Mouse (Mus musculus): Measurements from ENCODE around the gene Ralgps1.
"Not testable (repeated sequence)": the region's sequence is repeated elsewhere in the genome, so short reads cannot be mapped to it uniquely, and the experiment has no call there.

Ralgps1 gene

DNA sequence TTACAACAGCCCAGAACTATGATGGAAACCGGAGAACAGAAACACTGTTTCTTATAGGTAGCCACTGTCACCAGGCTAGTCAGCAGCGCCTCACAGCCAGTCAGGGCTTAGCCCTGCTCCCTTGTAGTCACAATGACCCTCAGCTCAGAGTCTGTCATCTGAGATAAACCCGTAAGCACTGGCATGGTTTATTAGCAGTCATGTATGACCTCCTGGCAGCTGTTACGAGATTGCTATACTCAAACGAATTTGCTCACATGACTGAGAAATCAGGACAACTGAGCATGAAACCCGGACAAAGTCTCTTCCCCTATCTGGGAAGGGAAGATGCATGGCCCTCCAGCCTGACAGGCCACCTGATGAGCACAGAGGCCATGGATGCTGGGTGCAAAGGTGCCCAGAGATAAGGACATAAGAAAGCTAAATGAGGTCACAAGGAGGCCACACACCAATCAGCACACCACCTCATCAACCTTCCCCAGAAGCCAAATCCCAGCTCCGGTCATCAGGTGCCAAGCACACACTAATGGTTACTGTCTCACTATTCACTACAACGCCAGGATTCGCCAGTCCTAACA, 10.1 kb downstream of the Ralgps1 start:
- no peak for DNase-seq (ENCODE audit: low read depth, low spot score)

DNA sequence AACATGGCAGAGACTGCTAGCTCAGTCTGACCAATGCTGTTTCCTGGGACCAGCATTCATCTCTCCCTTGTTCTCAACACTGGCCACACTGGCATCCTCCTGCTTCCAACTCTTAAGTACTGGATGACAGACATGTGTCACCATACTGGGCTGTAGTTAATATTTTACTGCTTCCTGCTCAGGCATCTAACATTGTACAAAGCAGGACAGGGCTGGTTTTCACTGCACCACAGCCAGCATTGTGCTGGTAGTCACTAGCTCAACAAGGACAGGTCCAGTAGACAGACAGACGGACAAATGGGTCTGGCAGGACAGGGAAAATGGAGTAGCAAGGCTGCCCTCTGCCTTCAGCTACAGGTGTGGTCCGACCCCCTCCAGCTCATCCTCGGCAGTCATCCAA, 10.7 kb downstream of the Ralgps1 start:
- DNase-seq (ENCODE audit: low read depth, low spot score) = no peak

DNA sequence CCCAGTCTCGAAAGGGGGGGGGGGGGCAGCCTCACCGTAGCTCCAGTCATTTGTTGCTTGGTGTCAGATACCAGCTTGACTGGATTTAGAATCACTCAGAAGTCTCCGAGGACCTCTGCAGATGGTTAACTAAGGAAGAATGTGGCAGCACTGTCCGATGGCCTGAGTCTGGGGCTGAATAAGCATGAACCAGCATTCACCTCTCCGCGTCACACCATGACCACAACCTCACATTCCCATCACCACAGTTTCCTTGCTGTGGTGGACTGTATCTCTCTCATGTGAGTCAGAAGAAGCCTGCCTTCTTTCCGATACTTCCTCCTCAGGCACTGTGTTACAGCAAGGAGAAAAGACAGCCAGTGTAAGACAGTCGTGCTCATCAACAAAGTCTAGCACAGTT, 12.1 kb downstream of the Ralgps1 start:
- DNase-seq (ENCODE audit: low read depth, low spot score) = no peak

DNA sequence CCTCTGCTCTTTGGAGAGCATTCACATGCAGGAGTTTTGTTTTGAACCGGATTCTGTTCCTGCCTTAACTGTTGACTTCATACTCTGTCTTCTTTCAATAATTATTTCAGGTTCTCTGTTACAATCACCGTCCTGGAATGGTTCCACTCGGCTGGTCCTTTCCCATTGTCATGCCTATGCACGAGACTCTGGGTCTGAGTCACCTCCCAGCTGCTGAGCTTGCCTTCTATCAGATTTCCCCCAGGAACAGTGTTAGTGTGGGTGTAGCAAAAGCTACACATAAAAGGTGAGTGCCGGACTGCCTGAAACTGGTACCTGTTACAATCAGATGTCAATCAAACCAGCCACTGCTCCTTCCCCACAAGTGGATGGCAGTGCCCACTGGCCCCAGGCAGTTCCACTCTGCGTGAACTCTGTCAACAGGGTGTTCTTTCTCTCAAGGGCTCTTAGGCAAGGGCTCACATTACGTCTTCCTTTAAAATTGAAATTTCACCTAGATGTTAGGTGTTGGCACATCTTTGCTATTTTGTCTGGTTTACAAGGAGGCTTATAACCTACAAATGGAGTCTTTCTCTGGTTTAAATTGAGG, 13.9 kb downstream of the Ralgps1 start:
- no peak for DNase-seq (ENCODE audit: low read depth, low spot score)

DNA sequence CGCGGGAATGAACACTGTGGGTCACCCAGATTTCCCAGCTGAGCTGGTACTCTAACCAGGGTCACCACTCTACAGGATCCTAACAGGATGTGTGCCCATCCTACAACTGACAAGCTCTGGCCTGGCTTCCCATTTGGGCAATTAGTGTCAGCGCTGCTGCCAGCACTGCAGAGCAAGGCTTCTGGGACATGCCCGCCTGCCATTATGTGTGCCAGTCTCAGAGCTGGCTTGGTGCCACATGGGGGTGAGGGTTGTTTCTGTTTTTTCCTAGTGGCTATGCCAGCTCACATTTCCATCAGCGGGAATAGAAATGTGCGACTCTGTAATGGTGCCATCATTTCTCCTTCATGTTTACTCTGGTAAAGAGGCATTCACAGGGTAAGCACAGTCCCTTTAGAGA, 15.7 kb downstream of the Ralgps1 start:
- no peak for DNase-seq (ENCODE audit: low read depth, low spot score)

DNA sequence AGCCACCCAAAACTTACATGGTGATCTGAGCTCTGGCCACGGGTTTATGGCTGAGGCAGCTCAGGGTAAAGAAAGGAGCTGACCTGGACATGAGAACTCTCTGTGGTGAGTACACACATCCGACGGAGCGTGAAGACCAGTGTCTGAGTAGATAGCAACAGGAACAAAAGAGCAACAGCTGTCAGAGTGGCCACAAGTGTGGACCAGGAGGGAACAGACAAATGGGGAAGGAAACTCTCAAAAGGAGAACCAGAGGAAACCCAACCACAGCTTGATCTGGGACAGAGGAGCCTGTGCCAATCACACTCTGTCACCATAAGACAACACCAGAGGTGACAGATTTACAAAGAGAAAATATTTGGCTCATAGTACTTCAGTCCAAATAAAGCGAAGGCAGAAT, 17.9 kb downstream of the Ralgps1 start:
- no peak for DNase-seq (ENCODE audit: low read depth, low spot score)

DNA sequence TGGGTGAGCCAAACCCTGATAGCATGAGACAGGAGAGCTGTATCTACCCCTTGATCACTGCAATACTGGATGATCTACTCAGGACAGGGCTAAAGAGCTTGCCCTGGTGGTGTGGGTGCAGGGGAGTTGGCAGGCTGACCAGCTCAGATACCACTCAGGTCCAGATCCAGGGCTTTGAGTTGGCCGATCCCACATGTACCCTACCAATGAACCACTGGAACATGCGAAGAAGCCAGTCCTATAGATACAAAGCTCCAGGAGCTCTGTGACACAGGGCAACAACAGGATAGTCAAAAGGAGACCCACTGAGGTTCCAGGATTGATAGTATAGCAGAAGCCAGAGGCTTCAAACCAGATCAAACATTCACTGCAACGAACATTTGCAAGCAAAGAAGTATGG, 19.8 kb downstream of the Ralgps1 start:
- DNase-seq (ENCODE audit: low read depth, low spot score) = no peak

DNA sequence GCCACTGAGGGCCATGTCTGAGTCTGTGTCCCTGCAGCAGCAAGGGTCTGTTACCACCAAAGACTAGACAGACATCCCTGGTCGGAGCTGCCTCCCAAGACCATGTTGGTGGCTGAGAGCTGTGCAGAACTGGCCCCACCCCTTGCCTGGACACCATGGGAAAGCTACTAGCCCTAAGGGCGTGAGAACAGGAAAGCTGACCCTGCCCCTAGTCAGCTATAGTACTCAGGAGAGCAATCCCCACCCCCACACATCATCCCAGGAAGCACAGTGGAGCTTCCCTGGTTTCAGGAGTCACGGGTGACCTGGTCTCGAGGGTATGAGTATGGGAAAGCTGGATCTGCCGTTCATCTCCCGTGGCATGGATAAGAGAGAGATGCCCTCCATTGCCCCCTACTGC, 20.4 kb downstream of the Ralgps1 start:
- no peak for DNase-seq (ENCODE audit: low read depth, low spot score)

DNA sequence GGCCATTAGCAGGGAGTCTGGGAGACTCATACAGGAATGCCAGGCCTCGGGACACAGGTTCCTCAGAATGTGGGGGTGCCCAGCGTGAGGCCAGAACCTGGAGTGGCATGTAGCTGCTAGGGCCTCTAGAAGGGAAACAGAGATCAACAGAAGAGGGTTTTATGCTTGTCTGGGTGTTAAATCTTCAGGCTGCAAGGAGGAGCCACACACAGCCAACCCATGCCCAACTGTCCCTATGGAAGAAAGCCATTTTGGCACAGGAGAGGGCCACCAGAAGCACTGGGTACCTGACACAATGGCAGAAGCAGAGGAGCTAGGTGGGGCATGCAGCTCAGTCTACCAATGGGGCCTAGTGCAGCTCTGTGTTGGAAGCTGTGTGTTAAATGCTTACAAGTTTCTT, 21.7 kb downstream of the Ralgps1 start:
- DNase-seq (ENCODE audit: low read depth, low spot score) = no peak

DNA sequence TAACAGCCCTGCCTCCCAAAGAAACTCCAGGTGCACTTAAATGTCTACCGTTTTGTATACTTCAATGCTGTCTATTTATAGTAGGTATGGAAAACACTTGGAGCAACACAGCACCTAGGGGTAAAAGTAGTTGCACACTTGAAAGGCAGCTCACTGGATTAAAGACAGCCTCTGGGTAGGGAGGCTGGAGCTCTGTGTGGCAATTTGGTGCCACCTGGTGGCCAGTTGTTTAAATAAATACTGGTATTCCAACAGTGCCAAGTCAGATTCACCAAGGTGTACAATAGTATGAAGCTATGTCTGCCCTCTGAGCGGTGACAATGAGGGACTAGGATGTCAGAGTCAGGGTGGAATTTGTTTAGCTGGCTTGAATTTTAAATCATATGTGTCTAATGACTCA, 22.2 kb downstream of the Ralgps1 start:
- DNase-seq (ENCODE audit: low read depth, low spot score) = peak; percentile 69

DNA sequence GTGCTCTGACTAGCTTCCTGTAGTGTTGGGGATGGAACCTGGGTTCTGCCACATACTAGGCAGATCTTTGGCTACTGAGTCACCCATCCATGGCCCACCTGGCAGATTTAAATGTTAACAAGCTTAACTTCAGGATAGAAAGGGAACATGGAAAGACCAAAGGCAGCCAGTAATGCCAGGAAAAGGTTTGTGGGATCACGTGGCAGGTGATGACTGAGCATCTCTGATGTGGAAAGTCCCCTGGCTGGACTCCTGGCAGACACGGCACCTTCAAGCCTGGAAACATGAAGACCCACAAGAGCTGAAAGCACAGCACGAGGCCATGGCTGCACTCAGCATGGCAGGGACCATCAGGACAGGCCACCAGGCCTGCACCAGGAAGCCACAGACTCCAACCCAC, 23.0 kb downstream of the Ralgps1 start:
- DNase-seq (ENCODE audit: low read depth, low spot score) = no peak

DNA sequence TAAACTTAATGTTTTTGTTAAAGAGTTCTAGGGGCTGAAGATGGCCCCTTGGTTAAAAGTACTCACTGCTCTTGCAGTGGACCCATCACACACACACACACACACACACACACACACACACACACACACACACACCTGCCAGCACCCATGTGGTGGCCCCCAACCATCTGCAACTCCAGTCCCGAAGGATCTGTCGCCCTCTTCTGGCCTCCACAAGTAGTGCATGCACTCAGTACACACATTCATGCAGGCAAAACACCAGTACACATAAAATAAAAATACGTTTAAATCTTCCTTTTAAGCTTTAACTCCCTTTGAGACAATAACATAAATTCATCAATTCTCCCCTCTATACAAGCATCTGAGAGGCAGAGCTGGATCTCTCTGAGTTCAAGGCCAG, 23.7 kb downstream of the Ralgps1 start:
- DNase-seq (ENCODE audit: low read depth, low spot score) = peak; percentile 29

DNA sequence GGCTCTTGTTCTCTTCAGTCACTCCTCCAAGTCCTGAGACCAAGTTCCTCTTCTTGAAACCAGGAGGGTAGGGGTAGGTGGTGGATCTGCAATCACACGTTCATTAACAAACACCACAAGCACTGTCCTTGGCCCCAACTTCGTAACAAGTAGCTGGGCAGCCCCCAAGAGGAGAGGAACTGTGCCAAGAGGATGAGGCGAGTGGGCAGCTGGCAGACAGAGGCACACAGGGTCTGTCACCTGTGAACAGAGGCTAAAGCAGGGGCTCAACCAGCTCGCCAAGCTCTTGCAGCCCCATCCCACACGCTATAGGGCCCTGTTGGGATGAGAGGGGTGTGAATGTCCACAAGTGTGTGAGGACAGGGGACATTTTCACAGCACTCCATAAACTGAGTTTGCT, 24.5 kb downstream of the Ralgps1 start:
- no peak for DNase-seq (ENCODE audit: low read depth, low spot score)

DNA sequence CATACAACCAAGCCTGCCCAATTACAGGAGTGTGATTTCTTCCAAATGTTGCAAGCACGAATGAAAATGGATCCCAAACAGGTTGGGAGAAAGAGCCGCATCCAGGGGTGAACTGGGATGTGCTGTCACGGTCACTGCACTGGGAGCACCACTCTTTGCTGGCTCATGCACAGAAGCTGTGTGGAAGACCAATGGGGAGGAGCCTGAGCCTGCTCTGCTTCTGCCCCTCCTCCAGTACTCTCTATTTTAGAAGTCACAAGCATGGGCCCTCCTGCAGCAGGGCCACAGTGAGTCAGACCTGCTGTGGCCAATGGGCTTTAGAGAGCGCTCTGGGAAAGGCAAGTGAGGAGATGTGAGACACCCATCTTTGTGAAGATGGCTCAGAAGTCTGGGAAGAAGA, 25.3 kb downstream of the Ralgps1 start:
- DNase-seq (ENCODE audit: low read depth, low spot score) = no peak

DNA sequence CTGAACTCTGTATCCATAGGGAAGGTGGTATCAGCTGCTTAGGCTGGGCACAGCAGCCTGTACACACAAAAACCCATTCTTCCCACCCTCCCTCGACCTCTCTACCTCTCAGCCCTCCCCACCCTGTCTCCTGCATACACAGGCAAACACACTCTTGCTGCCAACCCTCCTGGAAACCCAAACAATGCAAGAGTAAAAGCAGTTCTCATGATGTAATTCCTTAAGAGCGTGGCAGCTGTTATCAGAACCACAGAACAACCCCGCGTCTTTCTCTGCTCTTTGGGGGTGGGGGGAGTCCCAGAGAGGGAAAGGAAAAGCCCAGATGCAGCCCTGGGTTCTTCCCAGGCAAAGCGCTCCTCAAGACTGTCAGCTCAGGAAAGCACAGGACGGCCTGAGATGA, 25.8 kb downstream of the Ralgps1 start:
- no peak for DNase-seq (ENCODE audit: low read depth, low spot score)

DNA sequence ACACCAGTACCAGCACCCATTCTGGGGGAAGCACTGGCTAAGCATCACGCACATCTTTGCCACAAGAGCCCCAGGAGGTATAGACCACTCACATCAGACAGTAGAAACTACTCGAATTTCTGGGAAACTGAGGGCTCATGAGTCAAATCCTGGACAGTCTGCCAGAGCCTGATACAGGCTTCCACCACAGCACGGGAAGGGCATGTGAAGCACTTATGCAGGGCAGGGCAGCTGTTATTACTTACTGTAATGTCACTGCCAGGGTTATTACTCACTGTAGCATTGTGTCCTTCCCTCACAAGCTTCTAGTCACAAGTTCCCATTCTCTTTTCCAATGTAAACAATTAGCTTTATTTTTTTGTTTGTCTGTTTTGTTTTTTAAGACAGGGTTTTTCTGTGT, 27.9 kb downstream of the Ralgps1 start:
- no peak for DNase-seq (ENCODE audit: low read depth, low spot score)

DNA sequence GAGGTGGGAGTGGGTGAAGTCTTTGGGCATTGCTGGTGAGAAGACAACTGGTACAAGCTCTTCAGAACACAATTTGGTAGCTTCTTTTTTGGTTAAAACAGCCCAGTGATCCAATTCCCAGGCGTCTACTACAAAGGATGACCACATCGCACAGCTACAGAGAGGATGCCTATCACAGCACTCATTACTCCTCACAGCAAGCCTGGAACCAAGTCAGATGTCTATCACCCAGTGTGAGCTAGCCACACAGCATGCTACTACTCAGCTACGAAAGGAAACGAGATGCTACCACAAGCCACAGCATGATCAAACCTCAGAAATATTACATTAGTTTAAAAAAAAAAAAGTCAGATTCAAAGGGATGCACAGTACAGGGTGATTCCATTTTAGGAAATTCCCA, 29.1 kb downstream of the Ralgps1 start:
- DNase-seq (ENCODE audit: low read depth, low spot score) = peak; percentile 17

DNA sequence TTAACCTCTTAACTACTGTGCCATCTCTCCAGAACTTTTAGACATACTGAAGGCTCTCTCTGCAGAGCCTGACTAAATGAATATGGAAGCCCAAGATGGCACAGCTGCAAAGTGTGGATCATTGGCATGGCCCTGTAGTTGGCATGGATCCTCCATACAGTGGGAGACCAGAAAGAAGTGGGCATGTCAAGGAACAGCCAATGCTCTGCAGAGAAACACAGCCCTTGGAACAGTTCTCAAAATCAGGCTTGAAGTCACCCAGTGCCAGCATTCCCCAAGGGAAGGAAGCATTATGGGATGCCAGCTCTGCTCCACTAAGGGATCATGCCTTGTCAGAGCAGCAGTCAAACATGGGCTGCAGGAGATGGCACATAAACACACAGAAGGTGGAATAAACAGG, 35.5 kb downstream of the Ralgps1 start:
- no peak for DNase-seq (ENCODE audit: low read depth, low spot score)

DNA sequence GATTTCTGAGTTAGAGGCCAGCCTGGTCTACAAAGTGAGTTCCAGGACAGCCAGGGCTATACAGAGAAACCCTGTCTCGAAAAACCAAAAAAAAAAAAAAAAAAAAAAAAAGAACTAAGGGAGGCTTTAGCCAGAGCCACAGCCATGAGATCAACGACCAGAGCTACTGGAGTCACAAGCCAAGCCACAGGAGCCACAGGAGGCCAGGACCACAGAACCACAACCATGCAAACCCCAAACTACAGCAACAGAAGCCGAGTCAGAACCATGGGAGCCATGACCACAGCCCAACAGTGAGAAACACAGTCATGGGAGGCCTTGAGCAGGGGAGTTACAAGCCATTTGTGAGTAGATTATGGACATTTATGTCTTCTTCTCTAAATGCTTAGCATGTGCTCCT, 41.7 kb downstream of the Ralgps1 start:
- no peak for DNase-seq (ENCODE audit: low read depth, low spot score)

DNA sequence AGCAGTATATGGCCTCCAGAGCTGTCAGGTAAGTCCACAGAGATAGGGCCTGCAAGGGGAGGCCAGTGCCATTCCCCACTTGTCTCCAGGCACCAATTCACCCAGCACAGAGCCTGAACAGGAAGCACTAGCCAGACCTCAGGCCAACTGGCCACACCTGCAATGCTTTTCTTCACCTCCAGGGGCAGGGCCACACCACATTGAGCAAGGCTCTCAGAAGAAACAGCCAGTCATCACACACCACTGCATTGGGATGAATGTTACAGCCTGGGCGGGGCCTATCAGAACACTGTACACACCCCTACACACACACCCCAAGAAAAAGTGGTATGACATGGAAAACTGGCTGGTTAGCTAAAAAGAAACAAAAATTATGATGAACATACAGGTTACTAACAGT, 42.3 kb downstream of the Ralgps1 start:
- peak; percentile 43 for DNase-seq (ENCODE audit: low read depth, low spot score)

DNA sequence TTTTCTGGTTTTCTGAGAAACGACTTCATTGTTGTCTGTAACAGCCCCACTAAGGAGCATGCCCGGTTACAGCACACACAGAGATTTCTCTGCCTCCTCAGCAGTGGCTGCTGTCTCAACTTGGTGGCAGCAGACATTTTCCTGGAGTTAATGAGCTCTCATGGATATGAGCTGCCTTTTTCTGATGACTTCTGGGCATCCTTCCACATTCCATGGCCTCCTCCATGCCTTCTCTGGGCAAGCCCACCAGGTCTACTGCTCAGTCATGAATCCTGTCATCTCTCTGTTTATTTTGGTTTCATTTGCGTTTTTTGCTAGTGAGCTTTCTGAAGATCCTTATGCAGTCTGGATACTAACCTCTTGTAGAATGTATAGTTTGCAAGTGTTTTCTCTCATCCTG, 45.9 kb downstream of the Ralgps1 start:
- DNase-seq (ENCODE audit: low read depth, low spot score) = no peak

DNA sequence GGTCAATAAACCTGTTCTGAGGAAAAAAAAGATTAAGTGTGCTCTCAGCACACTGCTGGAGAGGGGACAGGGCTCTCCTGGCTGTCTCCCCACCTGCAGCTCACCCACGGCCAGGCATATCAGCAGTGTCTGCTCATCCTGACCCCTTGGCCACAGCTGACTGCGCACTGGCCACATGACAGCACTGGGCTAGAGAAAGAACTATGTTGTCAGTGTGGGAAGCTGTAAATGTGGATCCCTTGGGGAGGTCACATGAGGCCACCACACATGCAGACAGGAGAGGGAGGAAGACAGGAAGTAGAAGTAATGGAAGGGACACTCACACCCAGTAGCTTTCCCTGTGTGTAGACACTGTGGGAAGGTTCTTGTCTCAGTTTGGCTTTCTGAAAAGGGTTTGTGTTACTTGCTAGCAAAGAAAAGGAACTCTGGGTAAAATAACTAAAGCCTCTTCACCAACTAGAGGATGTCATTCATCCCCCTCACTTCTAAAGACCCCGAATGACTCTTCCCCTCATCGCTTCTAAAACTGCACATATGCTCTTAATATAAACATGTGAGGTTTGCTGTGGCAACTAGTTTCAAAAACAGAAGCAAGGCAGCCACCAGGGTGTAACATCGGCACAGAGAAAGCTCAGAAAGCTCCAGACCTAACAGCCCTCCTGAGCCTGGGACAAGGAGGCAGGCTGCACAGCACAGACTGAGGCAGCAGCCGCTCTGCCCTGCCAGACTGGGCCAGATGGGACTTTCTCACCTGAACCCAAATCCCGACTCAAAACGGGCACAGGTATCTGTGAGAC, 47.3 kb downstream of the Ralgps1 start:
- DNase-seq (ENCODE audit: low read depth, low spot score) = no peak

DNA sequence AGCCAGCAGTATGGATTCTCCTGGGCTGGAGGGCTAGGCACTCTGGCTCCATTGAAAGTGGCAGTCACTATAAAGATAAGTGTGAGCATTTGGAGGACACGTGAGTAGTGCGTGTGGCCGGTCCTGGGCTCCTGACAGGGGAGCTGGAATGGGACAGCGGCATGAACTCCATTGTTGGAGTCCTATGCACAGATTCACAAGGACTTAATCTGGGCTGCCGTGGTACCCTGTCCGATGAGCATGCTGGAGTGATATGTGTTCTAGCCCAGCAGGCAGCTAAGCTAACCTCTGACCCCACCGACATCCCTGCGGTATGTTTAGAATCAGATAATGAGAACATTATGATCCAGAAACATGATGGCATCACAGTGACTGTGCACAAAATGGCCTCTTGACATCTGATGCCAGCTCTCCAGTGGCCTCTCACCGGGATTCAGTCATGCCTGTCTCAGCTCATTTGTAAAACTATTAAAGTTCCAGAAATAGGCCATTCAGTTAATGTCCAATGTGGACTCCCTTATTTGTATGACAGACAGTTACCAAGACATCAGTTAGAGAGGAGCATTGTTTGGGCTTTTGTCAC, 48.2 kb downstream of the Ralgps1 start:
- not testable (repeated sequence) for DNase-seq (ENCODE audit: low read depth, low spot score)
